ENCODE assay signal across 8 mouse cellular contexts in the genomic region with DNA sequence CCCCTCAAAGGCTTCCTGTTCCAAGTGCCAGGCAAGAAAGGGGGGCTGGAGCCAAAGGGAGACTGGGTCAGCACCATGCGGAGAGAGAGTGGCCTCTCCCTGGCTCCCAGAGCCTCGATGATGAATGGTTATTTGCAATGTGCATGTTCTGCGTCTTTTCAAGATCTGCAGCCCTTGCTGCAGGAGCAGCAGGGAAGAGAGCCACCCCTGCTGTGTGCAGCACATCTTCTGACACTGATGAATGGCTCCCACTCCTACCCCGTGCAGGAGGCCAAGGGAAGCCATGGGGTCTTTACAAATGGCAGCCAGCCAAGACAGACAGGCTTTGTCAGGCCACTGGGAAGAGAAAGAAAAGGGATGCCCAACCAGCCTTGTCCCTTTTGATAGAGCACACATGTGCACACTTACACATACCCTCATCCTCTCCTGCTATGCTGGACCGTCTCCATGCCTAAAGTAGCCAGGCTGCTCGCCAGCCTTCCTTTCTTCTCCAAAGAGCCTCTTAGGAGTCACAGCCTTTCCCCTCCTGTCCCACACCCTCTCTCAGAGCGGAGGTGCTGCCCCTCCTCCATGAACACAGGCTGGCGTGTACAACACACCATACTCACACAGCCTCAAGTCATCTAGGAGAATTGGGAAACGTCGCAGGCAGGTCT.
DNase-seq lines count a peak whose midpoint lies in the region; ATAC-seq and TF ChIP-seq lines count a peak whose summit lies in the region.

No protein-coding gene starts in this region.

- H3K9me3 ChIP-seq in forebrain, embryonic 16.5 days (ENCODE audit: control insufficient read depth, low read length) = no peaks in the 10 kb centered on the region
- H3K9me3 ChIP-seq in limb, embryonic 10.5 days (replicated peaks) = no peaks in the 10 kb centered on the region
- no peaks in the 10 kb centered on the region for H3K9me3 ChIP-seq in stomach, embryonic 14.5 days (ENCODE audit: control insufficient read depth, low read depth, low read length)

- H3K27ac ChIP-seq in gastrocnemius, adult 2 months = peak overlapping the region; percentile 81
- peak overlapping the region; percentile 91 for H3K27ac ChIP-seq in forebrain, embryonic 16.5 days (ENCODE audit: low read length)
- peak overlapping the region; percentile 92 for H3K27ac ChIP-seq in limb, embryonic 10.5 days
- H3K27ac ChIP-seq in stomach, embryonic 14.5 days (ENCODE audit: low read length) = peak overlapping the region; percentile 92

- intact Hi-C loops in gastrocnemius, adult 2 months (cut with DNase I) = no loop called here
- intact Hi-C loops in left cerebral cortex, postnatal 14 days (cut with DNase I) = no loop called here

- no peaks in the 10 kb centered on the region for H3K36me3 ChIP-seq in forebrain, embryonic 16.5 days (ENCODE audit: control insufficient read depth, insufficient read depth)
- no peaks in the 10 kb centered on the region for H3K36me3 ChIP-seq in limb, embryonic 10.5 days
- H3K36me3 ChIP-seq in stomach, embryonic 14.5 days (ENCODE audit: control insufficient read depth, insufficient read depth, low read length) = no peaks in the 10 kb centered on the region

- no peaks in the 10 kb centered on the region for H3K27me3 ChIP-seq in forebrain, embryonic 16.5 days (replicated peaks; ENCODE audit: control insufficient read depth, insufficient read depth, low read length)
- H3K27me3 ChIP-seq in limb, embryonic 10.5 days (ENCODE audit: low read depth, poor library complexity, severe bottlenecking) = no peaks in the 10 kb centered on the region
- no peaks in the 10 kb centered on the region for H3K27me3 ChIP-seq in stomach, embryonic 14.5 days (ENCODE audit: control insufficient read depth, insufficient read depth, low read length)

- 20% methylated on average over 10 of the region's 10 CpGs for WGBS in forebrain, embryonic 16.5 days
- 41% methylated on average over 10 of the region's 10 CpGs for WGBS in limb, embryonic 10.5 days
- 26% methylated on average over 10 of the region's 10 CpGs for WGBS in stomach, embryonic 14.5 days

- no peak overlapping the region for H3K4me2 ChIP-seq in forebrain, embryonic 16.5 days (ENCODE audit: low read length)
- peak overlapping the region; percentile 12; the same call in 1 of the 2 replicates for H3K4me2 ChIP-seq in stomach, embryonic 14.5 days (replicated peaks; ENCODE audit: low read depth, low read length)

- H3K4me1 ChIP-seq in forebrain, embryonic 16.5 days (replicated peaks; ENCODE audit: control insufficient read depth, insufficient read depth, low read length) = peaks cover 52% of the 10 kb centered on the region
- H3K4me1 ChIP-seq in limb, embryonic 10.5 days = peaks cover 81% of the 10 kb centered on the region
- H3K4me1 ChIP-seq in stomach, embryonic 14.5 days (ENCODE audit: control insufficient read depth, insufficient read depth, low read length) = peaks cover 58% of the 10 kb centered on the region

- peak; percentile 39 for DNase-seq in gastrocnemius, adult 2 months
- no peak for DNase-seq in gastrocnemius, adult 18-20 months (ENCODE audit: low spot score)
- peak; percentile 65 for DNase-seq in cerebellum, adult 9-11 months
- DNase-seq in limb, embryonic 10.5 days (ENCODE audit: low spot score) = peak; percentile 67
- DNase-seq in left cerebral cortex, postnatal 14 days (ENCODE audit: low spot score in 2 of 2) = no peak
- DNase-seq in adipocyte (ENCODE audit: low spot score) = no peak

- peak; percentile 7; the same call in 1 of the 2 replicates for ATAC-seq in forebrain, embryonic 16.5 days
- peak; percentile 83 for ATAC-seq in stomach, embryonic 14.5 days (ENCODE audit: insufficient number of reproducible peaks, insufficient read depth, low FRiP score, low read depth)

- peak overlapping the region; percentile 68 for H3K4me3 ChIP-seq in gastrocnemius, adult 2 months
- no peak overlapping the region for H3K4me3 ChIP-seq in forebrain, embryonic 16.5 days (replicated peaks; ENCODE audit: low read length)
- peak overlapping the region; percentile 46 for H3K4me3 ChIP-seq in limb, embryonic 10.5 days
- H3K4me3 ChIP-seq in stomach, embryonic 14.5 days (ENCODE audit: low read depth, low read length) = no peak overlapping the region

- TF ChIP-seq CTCF in gastrocnemius, adult 2 months (IDR thresholded peaks at IDR 0.05) = no peak

- H3K9ac ChIP-seq in forebrain, embryonic 16.5 days (replicated peaks; ENCODE audit: low read depth, low read length) = peak overlapping the region; percentile 20; the same call in 1 of the 2 replicates
- peak overlapping the region; percentile 18; the same call in 1 of the 2 replicates for H3K9ac ChIP-seq in stomach, embryonic 14.5 days (replicated peaks; ENCODE audit: low read depth, low read length)

Comparison
In these comparisons a context has a peak if more than half of its experiments do, and no peak if none do; other contexts are left out.
1. DNase-seq: peak in gastrocnemius, adult 2 months (single experiment), cerebellum, adult 9-11 months (single experiment) and limb, embryonic 10.5 days (single experiment); none in gastrocnemius, adult 18-20 months (single experiment), left cerebral cortex, postnatal 14 days (0 of 2) and adipocyte (single experiment).
2. H3K4me3 ChIP-seq: peak in gastrocnemius, adult 2 months (single experiment) and limb, embryonic 10.5 days (single experiment); none in forebrain, embryonic 16.5 days (single experiment) and stomach, embryonic 14.5 days (single experiment).
3. Peak in every context shown above with its lines, with median percentiles within 50 percentile points of each other: H3K27ac ChIP-seq.